Mouse (Mus musculus) midbrain, embryonic 10.5 days (tissue): ENCODE results near the gene Gm364. TPM values are rescaled to one million over a fixed set of nuclear protein-coding genes. Genes with fewer than 3 reads are reported as not detected.

Experiments used
- DNase-seq: peaks from one replicate; pipeline ENCODE4 v3.0.0-alpha.2; 2017; ENCODE audit warnings: low spot score
- H3K27ac ChIP-seq: fragments of 300-500 bp; sonication (generic); replicated peaks from 2 replicates; pipeline ENCODE4 v1.5.1; 2016; ENCODE audit warnings: mild to moderate bottlenecking
- H3K27me3 ChIP-seq: fragments of 300-500 bp; sonication (generic); 2 replicates; pipeline ENCODE4 v1.6.1; 2016; ENCODE audit warnings: low read depth, mild to moderate bottlenecking; ENCODE audit not compliant: poor library complexity, severe bottlenecking
- H3K36me3 ChIP-seq: fragments of 300-500 bp; sonication (generic); 2 replicates; pipeline ENCODE4 v1.6.1; 2016; ENCODE audit warnings: mild to moderate bottlenecking, moderate library complexity
- H3K4me1 ChIP-seq: fragments of 300-500 bp; sonication (generic); 2 replicates; pipeline ENCODE4 v1.6.1; 2016
- H3K4me3 ChIP-seq: fragments of 300-500 bp; sonication (generic); 2 replicates; pipeline ENCODE4 v1.5.1; 2016; ENCODE audit warnings: mild to moderate bottlenecking, moderate library complexity
- H3K9me3 ChIP-seq: fragments of 300-500 bp; sonication (generic); replicated peaks from 2 replicates; pipeline ENCODE4 v1.6.1; 2016; ENCODE audit warnings: mild to moderate bottlenecking
- WGBS: fragments of 180-500 bp; shearing (Covaris S2); methylation state at CpG from one replicate; pipeline ENCODE4 v1.1.7; 2016; 5-methylcytosine and 5-hydroxymethylcytosine counted together
- polyA plus RNA-seq: library from polyadenylated mRNA; unstranded; fragments of >200 nt; fragmentation: Nextera tagmentation; extraction: Ambion mirVana; gene quantifications from 2 replicates; pipeline ENCODE4 v1.2.1, GENCODE M21; 2016

Gene Gm364
- not detected in 2 replicates for polyA plus RNA-seq

- Histone ChIP-seq H3K9me3 (no peaks in the 10 kb centered on the region), H3K27me3 (no peaks in the 10 kb centered on the region), H3K27ac (no peak within 1 kb of the TSS), H3K36me3 (no peaks in the 10 kb centered on the region), H3K4me1 (no peaks in the 10 kb centered on the region), H3K4me3 (no peak within 1 kb of the TSS)
- DNase-seq, result no peak
- 92% methylated on average over 12 of the region's 12 CpGs for WGBS
These were observed at the start of gene Gm364 for GRCm38 (mm10) chrX:57408769-57409168. TSS of gene Gm364 (plus strand) at chrX:57409154.

- H3K27me3 ChIP-seq, result no peaks in the 10 kb centered on the region
- H3K36me3 ChIP-seq, result no peaks in the 10 kb centered on the region
- no peaks in the 10 kb centered on the region for H3K9me3 ChIP-seq
- DNase-seq, result no peak
- no peak overlapping the region for H3K27ac ChIP-seq
- H3K4me1 ChIP-seq, result no peaks in the 10 kb centered on the region
- WGBS, result 67% methylated on average over 1 of the region's 1 CpGs
- H3K4me3 ChIP-seq, result no peak overlapping the region
These were observed 49.6 kb upstream of the Gm364 start for GRCm38 (mm10) chrX:57359316-57359715.

- no peaks in the 10 kb centered on the region for H3K27me3 ChIP-seq
- no peaks in the 10 kb centered on the region for H3K36me3 ChIP-seq
- H3K4me1 ChIP-seq, result no peaks in the 10 kb centered on the region
- H3K27ac ChIP-seq, result no peak overlapping the region
- no peak for DNase-seq
- 75% methylated on average over 2 of the region's 2 CpGs for WGBS
- H3K9me3 ChIP-seq, result no peaks in the 10 kb centered on the region
- no peak overlapping the region for H3K4me3 ChIP-seq
These were observed 43.9 kb upstream of the Gm364 start for GRCm38 (mm10) chrX:57364891-57365569.

GRCm38 (mm10) chrX:57372965-57373364, 36.0 kb upstream of the Gm364 start:
- 87% methylated on average over 4 of the region's 4 CpGs for WGBS
- H3K27ac ChIP-seq, result no peak overlapping the region

GRCm38 (mm10) chrX:57373543-57373942, 35.4 kb upstream of the Gm364 start:
- H3K4me1 ChIP-seq, result no peaks in the 10 kb centered on the region
- 87% methylated on average over 2 of the region's 2 CpGs for WGBS
- DNase-seq, result no peak
- H3K27ac ChIP-seq, result no peak overlapping the region
- no peak overlapping the region for H3K4me3 ChIP-seq
- H3K27me3 ChIP-seq, result no peaks in the 10 kb centered on the region
- H3K36me3 ChIP-seq, result peaks cover 18% of the 10 kb centered on the region
- H3K9me3 ChIP-seq, result no peaks in the 10 kb centered on the region

More at GRCm38 (mm10) chrX:57372965-57373364, 36.0 kb upstream of the Gm364 start:
- no peak for DNase-seq
- no peaks in the 10 kb centered on the region for H3K9me3 ChIP-seq
- H3K27me3 ChIP-seq, result no peaks in the 10 kb centered on the region
- no peak overlapping the region for H3K4me3 ChIP-seq
- H3K36me3 ChIP-seq, result peaks cover 13% of the 10 kb centered on the region
- no peaks in the 10 kb centered on the region for H3K4me1 ChIP-seq

GRCm38 (mm10) chrX:57374029-57374428, 34.9 kb upstream of the Gm364 start:
- H3K27ac ChIP-seq, result no peak overlapping the region
- no peaks in the 10 kb centered on the region for H3K4me1 ChIP-seq
- 78% methylated on average over 2 of the region's 2 CpGs for WGBS
- H3K27me3 ChIP-seq, result no peaks in the 10 kb centered on the region
- no peak for DNase-seq
- H3K36me3 ChIP-seq, result peaks cover 23% of the 10 kb centered on the region
- no peaks in the 10 kb centered on the region for H3K9me3 ChIP-seq
- no peak overlapping the region for H3K4me3 ChIP-seq

GRCm38 (mm10) chrX:57377096-57377495, 31.9 kb upstream of the Gm364 start:
- no peaks in the 10 kb centered on the region for H3K27me3 ChIP-seq
- peaks cover 53% of the 10 kb centered on the region for H3K36me3 ChIP-seq
- H3K9me3 ChIP-seq, result no peaks in the 10 kb centered on the region
- H3K4me3 ChIP-seq, result no peak overlapping the region
- no peak for DNase-seq
- 78% methylated on average over 3 of the region's 3 CpGs for WGBS
- H3K4me1 ChIP-seq, result no peaks in the 10 kb centered on the region
- no peak overlapping the region for H3K27ac ChIP-seq

GRCm38 (mm10) chrX:57378579-57378978, 30.4 kb upstream of the Gm364 start:
- Histone ChIP-seq H3K4me3 (no peak overlapping the region), H3K4me1 (no peaks in the 10 kb centered on the region), H3K36me3 (peaks cover 67% of the 10 kb centered on the region), H3K9me3 (no peaks in the 10 kb centered on the region), H3K27ac (no peak overlapping the region), H3K27me3 (no peaks in the 10 kb centered on the region)
- DNase-seq, result no peak
- 92% methylated on average over 3 of the region's 3 CpGs for WGBS

GRCm38 (mm10) chrX:57380915-57381314, 28.0 kb upstream of the Gm364 start:
- H3K27ac ChIP-seq, result no peak overlapping the region
- 79% methylated on average over 5 of the region's 5 CpGs for WGBS
- H3K27me3 ChIP-seq, result no peaks in the 10 kb centered on the region
- H3K4me3 ChIP-seq, result no peak overlapping the region
- H3K9me3 ChIP-seq, result no peaks in the 10 kb centered on the region
- H3K4me1 ChIP-seq, result no peaks in the 10 kb centered on the region
- no peak for DNase-seq
- H3K36me3 ChIP-seq, result peaks cover 90% of the 10 kb centered on the region

GRCm38 (mm10) chrX:57392367-57393246, 16.3 kb upstream of the Gm364 start, which contains the start of gene Rbmx:
TSS of gene Rbmx (minus strand) at chrX:57393036.
- no peaks in the 10 kb centered on the region for H3K4me1 ChIP-seq
- H3K27ac ChIP-seq, result peak within 1 kb of the TSS; percentile 95
- no peaks in the 10 kb centered on the region for H3K9me3 ChIP-seq
- H3K36me3 ChIP-seq, result peaks cover 32% of the 10 kb centered on the region
- DNase-seq, result peak; percentile 81
- peak within 1 kb of the TSS; percentile 66 for H3K4me3 ChIP-seq
- H3K27me3 ChIP-seq, result no peaks in the 10 kb centered on the region
- WGBS, result 21% methylated on average over 50 of the region's 50 CpGs

- no peak for DNase-seq
- Histone ChIP-seq H3K4me1 (no peaks in the 10 kb centered on the region), H3K36me3 (peaks cover 24% of the 10 kb centered on the region), H3K4me3 (peak overlapping the region; percentile 66), H3K27ac (peak overlapping the region; percentile 95), H3K9me3 (0 out of 2 replicates have a peak, but pooled peaks cover 4% of the 10 kb centered on the region), H3K27me3 (no peaks in the 10 kb centered on the region)
- WGBS, result 28% methylated on average over 7 of the region's 7 CpGs
These were observed 15.5 kb upstream of the Gm364 start for GRCm38 (mm10) chrX:57393412-57393811.

GRCm38 (mm10) chrX:57401388-57401787, 7.6 kb upstream of the Gm364 start:
- no peak overlapping the region for H3K4me3 ChIP-seq
- no peaks in the 10 kb centered on the region for H3K4me1 ChIP-seq
- H3K27me3 ChIP-seq, result no peaks in the 10 kb centered on the region
- no peak overlapping the region for H3K27ac ChIP-seq
- H3K36me3 ChIP-seq, result no peaks in the 10 kb centered on the region
- DNase-seq, result no peak
- WGBS, result 83% methylated on average over 1 of the region's 1 CpGs
- 0 out of 2 replicates have a peak, but pooled peaks cover 4% of the 10 kb centered on the region for H3K9me3 ChIP-seq

- H3K4me1 ChIP-seq, result no peaks in the 10 kb centered on the region
- no peak overlapping the region for H3K4me3 ChIP-seq
- H3K9me3 ChIP-seq, result no peaks in the 10 kb centered on the region
- no peak overlapping the region for H3K27ac ChIP-seq
- peak; percentile 19 for DNase-seq
- H3K27me3 ChIP-seq, result no peaks in the 10 kb centered on the region
- H3K36me3 ChIP-seq, result no peaks in the 10 kb centered on the region
These were observed 5.3 kb upstream of the Gm364 start for GRCm38 (mm10) chrX:57403651-57404050.
